Comparison of ENCODE assay signal across 20 mouse cellular contexts in genomic region chr19:41241997-41242396, GRCm38 (mm10). TPM values are rescaled to one million over a fixed set of nuclear protein-coding genes. Genes with fewer than 3 reads are reported as not detected.
"Had no signal": no experiment of that assay in that cellular context is flagged by ENCODE, and none has a peak within 500 bp of the region (broad histone marks: within the 10 kb centered on the region; RNA-seq: fewer than 3 reads in every experiment).

No protein-coding gene starts in this region.

- DNase-seq: left cerebral cortex, postnatal 4 days; liver; liver, embryonic 13.5 days; liver, postnatal 0 days; lung, adult 18-20 months; lung, adult 2 months; lung, embryonic 14.5 days; lung, postnatal 10 days; lung, postnatal 14 days; lung, postnatal 36 days; lung, postnatal 4 days; midbrain, embryonic 14.5 days had no signal

- ATAC-seq: liver, embryonic 12.5 days; liver, postnatal 0 days; lung, postnatal 0 days; midbrain, embryonic 13.5 days; midbrain, embryonic 15.5 days; midbrain, embryonic 16.5 days had no signal

RNA-seq across cellular contexts. Expression of gene Tll2, which starts 35.4 kb away (rescaled TPM):
- total RNA-seq: liver, adult 2 months; megakaryocyte-erythroid progenitor cell, adult 5-6 weeks; monocyte, adult 5-6 weeks had no signal
